In the genomic region with DNA sequence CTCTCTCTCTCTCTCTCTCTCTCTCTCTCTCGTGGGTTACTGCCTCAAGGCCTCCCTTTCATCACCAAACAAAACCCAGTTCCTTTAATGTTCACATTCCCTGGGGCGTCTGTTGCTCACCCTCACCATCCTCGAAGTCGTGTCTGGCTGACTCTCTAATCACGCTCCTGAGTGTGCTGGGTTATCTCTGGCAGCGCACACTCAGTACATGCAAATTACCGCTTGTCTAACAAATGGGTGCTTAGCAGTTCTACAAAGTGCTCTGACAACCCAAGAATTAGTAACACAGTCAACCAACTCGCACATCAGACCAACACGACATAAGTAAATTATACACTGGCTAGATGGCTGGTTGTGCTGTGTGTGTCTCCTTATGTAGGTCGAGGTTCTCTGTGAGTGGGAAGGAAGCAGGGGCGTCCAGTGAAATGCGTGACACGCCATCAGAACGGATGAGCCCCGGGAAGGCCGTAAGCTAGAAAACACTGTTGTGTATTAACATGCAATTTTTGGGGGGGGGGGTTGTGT, we compare ENCODE assay signal across 23 mouse cellular contexts. TPM values are rescaled to one million over a fixed set of nuclear protein-coding genes. Genes with fewer than 3 reads are reported as not detected.
DNase-seq lines count a peak whose midpoint lies in the region; ATAC-seq lines count a peak whose summit lies in the region.
"Had no signal": no experiment of that assay in that cellular context is flagged by ENCODE, and none has a peak within 500 bp of the region (broad histone marks: within the 10 kb centered on the region; RNA-seq: fewer than 3 reads in every experiment).

No protein-coding gene starts in this region.

- H3K9ac ChIP-seq in forebrain, embryonic 14.5 days (ENCODE audit: low read length), result no peak overlapping the region
- H3K9ac ChIP-seq in forebrain, embryonic 12.5 days, result no peak overlapping the region
- no peak overlapping the region for H3K9ac ChIP-seq in liver, embryonic 11.5 days (ENCODE audit: low read depth, low read length)
- H3K9ac ChIP-seq in midbrain, embryonic 15.5 days, result no peak overlapping the region
- H3K9ac ChIP-seq: embryonic facial prominence, embryonic 13.5 days; forebrain, embryonic 15.5 days; hindbrain, embryonic 15.5 days; lung, embryonic 15.5 days had no signal

- H3K9me3 ChIP-seq in forebrain, embryonic 14.5 days (replicated peaks; ENCODE audit: control insufficient read depth, low read length), result no peaks in the 10 kb centered on the region
- H3K9me3 ChIP-seq in forebrain, embryonic 12.5 days, result no peaks in the 10 kb centered on the region
- H3K9me3 ChIP-seq in liver, embryonic 11.5 days (ENCODE audit: control insufficient read depth, low read length), result no peaks in the 10 kb centered on the region
- no peaks in the 10 kb centered on the region for H3K9me3 ChIP-seq in midbrain, embryonic 15.5 days
- H3K9me3 ChIP-seq: embryonic facial prominence, embryonic 13.5 days; forebrain, embryonic 15.5 days; hindbrain, embryonic 15.5 days; limb, embryonic 10.5 days; lung, embryonic 15.5 days had no signal

- ATAC-seq in forebrain, embryonic 14.5 days, result no peak
- ATAC-seq in forebrain, embryonic 12.5 days (ENCODE audit: low FRiP score), result no peak
- ATAC-seq in liver, embryonic 11.5 days (replicated peaks; ENCODE audit: low FRiP score), result no peak; the same call in 1 of the 2 replicates
- 0 out of 2 replicates have a peak, but pooled peaks have one; percentile 22 for ATAC-seq in midbrain, embryonic 15.5 days (replicated peaks)
- ATAC-seq: activated CD4-positive, CD25-positive, alpha-beta regulatory T cell, adult 4 months; forebrain, embryonic 15.5 days had no signal

- 60% methylated on average over 16 of the region's 16 CpGs for WGBS in forebrain, embryonic 14.5 days
- 67% methylated on average over 16 of the region's 16 CpGs for WGBS in forebrain, embryonic 12.5 days
- WGBS in liver, embryonic 11.5 days, result 72% methylated on average over 16 of the region's 16 CpGs
- WGBS in midbrain, embryonic 15.5 days, result 57% methylated on average over 16 of the region's 16 CpGs

- peak; percentile 22 for DNase-seq in forebrain, embryonic 14.5 days (ENCODE audit: low spot score)
- DNase-seq in liver, result peak; percentile 35
- no peak for DNase-seq in liver, embryonic 11.5 days (ENCODE audit: low spot score)
- peak; percentile 82 for DNase-seq in brain, adult 2 months (ENCODE audit: low read depth, low spot score)
- DNase-seq in ovary, postnatal 10 days (ENCODE audit: low spot score), result no peak
- DNase-seq: adrenal gland, adult 8-10 months; cerebellum, adult 2 months; cerebellum, postnatal 25 days; gastrocnemius, postnatal 25 days; heart, postnatal 4 days; kidney, adult 2 months; lung, postnatal 36 days; thymus, postnatal 14 days had no signal

- H3K36me3 ChIP-seq in forebrain, embryonic 14.5 days (ENCODE audit: control insufficient read depth, insufficient read depth, low read length), result no peaks in the 10 kb centered on the region
- H3K36me3 ChIP-seq in forebrain, embryonic 12.5 days (replicated peaks), result no peaks in the 10 kb centered on the region
- H3K36me3 ChIP-seq in liver, embryonic 11.5 days (ENCODE audit: control insufficient read depth, insufficient read depth, low read length), result no peaks in the 10 kb centered on the region
- no peaks in the 10 kb centered on the region for H3K36me3 ChIP-seq in midbrain, embryonic 15.5 days (replicated peaks)
- H3K36me3 ChIP-seq: embryonic facial prominence, embryonic 13.5 days; forebrain, embryonic 15.5 days; hindbrain, embryonic 15.5 days; limb, embryonic 10.5 days; lung, embryonic 15.5 days had no signal

- H3K27me3 ChIP-seq in forebrain, embryonic 14.5 days (replicated peaks; ENCODE audit: control insufficient read depth, insufficient read depth, low read length), result no peaks in the 10 kb centered on the region
- H3K27me3 ChIP-seq in forebrain, embryonic 12.5 days, result peaks cover 10% of the 10 kb centered on the region
- no peaks in the 10 kb centered on the region for H3K27me3 ChIP-seq in liver, embryonic 11.5 days (replicated peaks; ENCODE audit: control insufficient read depth, insufficient read depth, low read length)
- no peaks in the 10 kb centered on the region for H3K27me3 ChIP-seq in midbrain, embryonic 15.5 days (replicated peaks)
- H3K27me3 ChIP-seq: embryonic facial prominence, embryonic 13.5 days; forebrain, embryonic 15.5 days; hindbrain, embryonic 15.5 days; lung, embryonic 15.5 days had no signal

- no peak overlapping the region for H3K27ac ChIP-seq in forebrain, embryonic 14.5 days (ENCODE audit: low read depth, low read length)
- H3K27ac ChIP-seq in forebrain, embryonic 12.5 days, result no peak overlapping the region
- no peak overlapping the region for H3K27ac ChIP-seq in liver, embryonic 11.5 days (ENCODE audit: low read depth, low read length)
- H3K27ac ChIP-seq in midbrain, embryonic 15.5 days, result no peak overlapping the region
- H3K27ac ChIP-seq: forebrain, embryonic 15.5 days; hindbrain, embryonic 15.5 days; kidney, postnatal 0 days; limb, embryonic 10.5 days; lung, embryonic 15.5 days had no signal

- H3K4me3 ChIP-seq in forebrain, embryonic 14.5 days (ENCODE audit: low read depth, low read length), result no peak overlapping the region
- no peak overlapping the region for H3K4me3 ChIP-seq in forebrain, embryonic 12.5 days (replicated peaks)
- no peak overlapping the region for H3K4me3 ChIP-seq in liver, embryonic 11.5 days (ENCODE audit: low read depth, low read length)
- H3K4me3 ChIP-seq in midbrain, embryonic 15.5 days, result no peak overlapping the region
- H3K4me3 ChIP-seq: embryonic facial prominence, embryonic 13.5 days; erythroblast, embryonic 14.5 days; forebrain, embryonic 15.5 days; hindbrain, embryonic 15.5 days; limb, embryonic 10.5 days; lung, embryonic 15.5 days had no signal

- H3K4me1 ChIP-seq in forebrain, embryonic 14.5 days (ENCODE audit: control insufficient read depth, insufficient read depth, low read length), result peaks cover 13% of the 10 kb centered on the region
- H3K4me1 ChIP-seq in forebrain, embryonic 12.5 days, result peaks cover 32% of the 10 kb centered on the region
- peaks cover 13% of the 10 kb centered on the region for H3K4me1 ChIP-seq in liver, embryonic 11.5 days (replicated peaks; ENCODE audit: control insufficient read depth, insufficient read depth, low read length)
- peaks cover 16% of the 10 kb centered on the region for H3K4me1 ChIP-seq in midbrain, embryonic 15.5 days

- H3K4me2 ChIP-seq in forebrain, embryonic 14.5 days (ENCODE audit: low read length), result no peak overlapping the region
- no peak overlapping the region for H3K4me2 ChIP-seq in forebrain, embryonic 12.5 days
- H3K4me2 ChIP-seq in liver, embryonic 11.5 days, result no peak overlapping the region
- no peak overlapping the region for H3K4me2 ChIP-seq in midbrain, embryonic 15.5 days
- H3K4me2 ChIP-seq: embryonic facial prominence, embryonic 13.5 days; forebrain, embryonic 15.5 days; hindbrain, embryonic 15.5 days; lung, embryonic 15.5 days had no signal

RNA-seq across cellular contexts. Expression of a gene that starts 11.8 kb away (rescaled TPM):
- 23.2 and 24.7 TPM in 2 replicates for polyA plus RNA-seq in forebrain, embryonic 14.5 days (2014; fragmentation: Nextera tagmentation; extraction: Ambion mirVana)
- 22.7 and 26.9 TPM in 2 replicates for polyA plus RNA-seq in forebrain, embryonic 12.5 days (2016; fragmentation: Nextera tagmentation; extraction: Ambion mirVana)
- 21.8 and 27.2 TPM in 2 replicates for polyA plus RNA-seq in liver, embryonic 11.5 days (2014; fragmentation: Nextera tagmentation; extraction: Ambion mirVana)
- polyA plus RNA-seq in midbrain, embryonic 15.5 days (2015; fragmentation: Nextera tagmentation; extraction: Ambion mirVana), result 22.7 and 25.3 TPM in 2 replicates

Comparison
In these comparisons a context has a peak if more than half of its experiments do, and no peak if none do; other contexts are left out.
1. DNase-seq: peak in forebrain, embryonic 14.5 days (single experiment), liver (single experiment) and brain, adult 2 months (single experiment); none in liver, embryonic 11.5 days (single experiment) and ovary, postnatal 10 days (single experiment).